Mouse (Mus musculus) neural tube, embryonic 11.5 days (tissue): ENCODE data around the gene BC030870. TPM values are rescaled to one million over a fixed set of nuclear protein-coding genes. Genes with fewer than 3 reads are reported as not detected.
A peak's percentile ranks its signal among the peaks of the same experiment; 100 is the strongest.

Source experiments
- ATAC-seq: fragments of 200-750 bp; cut with Nextera tagmentation; 2 replicates; pipeline ENCODE4 v1.8.0; 2017; ENCODE audit warnings: moderate number of reproducible peaks, mild to moderate bottlenecking, moderate TSS enrichment, moderate library complexity; ENCODE audit not compliant: insufficient read depth, low FRiP score, low TSS enrichment
- DNase-seq: peaks from one replicate; pipeline ENCODE4 v3.0.0-alpha.2; 2015; ENCODE audit warnings: low spot score
- H3K27ac ChIP-seq: fragments of 300-500 bp; sonication (generic); 2 replicates; pipeline ENCODE4 v1.5.1; 2014; ENCODE audit warnings: low read depth, mild to moderate bottlenecking, low read length
- H3K27me3 ChIP-seq: fragments of 300-500 bp; sonication (generic); 2 replicates; pipeline ENCODE4 v1.6.1; 2014; ENCODE audit warnings: mild to moderate bottlenecking, low read length, mixed read lengths; ENCODE audit not compliant: control insufficient read depth, insufficient read depth
- H3K36me3 ChIP-seq: fragments of 300-500 bp; sonication (generic); 2 replicates; pipeline ENCODE4 v1.6.1; 2014; ENCODE audit warnings: mild to moderate bottlenecking, low read length, moderate library complexity, mixed read lengths; ENCODE audit not compliant: control insufficient read depth, insufficient read depth
- H3K4me1 ChIP-seq: fragments of 300-500 bp; sonication (generic); 2 replicates; pipeline ENCODE4 v1.6.1; 2014; ENCODE audit warnings: low read length, mixed read lengths; ENCODE audit not compliant: control insufficient read depth, insufficient read depth
- H3K4me2 ChIP-seq: fragments of 300-500 bp; sonication (generic); 2 replicates; pipeline ENCODE4 v1.6.1; 2014; ENCODE audit warnings: low read depth, mild to moderate bottlenecking, moderate library complexity
- H3K4me3 ChIP-seq: fragments of 300-500 bp; sonication (generic); 2 replicates; pipeline ENCODE4 v1.5.1; 2014; ENCODE audit warnings: low read depth, low read length
- H3K9ac ChIP-seq: fragments of 300-500 bp; sonication (generic); 2 replicates; pipeline ENCODE4 v1.6.1; 2014; ENCODE audit warnings: mild to moderate bottlenecking, low read length
- H3K9me3 ChIP-seq: fragments of 300-500 bp; sonication (generic); 2 replicates; pipeline ENCODE4 v1.6.1; 2016; ENCODE audit warnings: low read length; ENCODE audit not compliant: control insufficient read depth
- WGBS: fragments of 180-500 bp; shearing (Covaris S2); extraction: QIAGEN DNeasy Blood & Tissue Kit; methylation state at CpG from one replicate; pipeline ENCODE4 v1.1.7; 2014; 5-methylcytosine and 5-hydroxymethylcytosine counted together
- microRNA-seq: library from miRNA; unstranded; fragments of <30 nt; microRNA quantifications from one replicate; pipeline ENCODE4, GENCODE M21; 2016
- polyA plus RNA-seq: library from polyadenylated mRNA; unstranded; fragments of >200 nt; fragmentation: Nextera tagmentation; extraction: Ambion mirVana; gene quantifications from 2 replicates; pipeline ENCODE4 v1.2.1, GENCODE M21; 2014

The BC030870 gene
- polyA plus RNA-seq, 1 experiment from 2014 or later: not detected

DNA sequence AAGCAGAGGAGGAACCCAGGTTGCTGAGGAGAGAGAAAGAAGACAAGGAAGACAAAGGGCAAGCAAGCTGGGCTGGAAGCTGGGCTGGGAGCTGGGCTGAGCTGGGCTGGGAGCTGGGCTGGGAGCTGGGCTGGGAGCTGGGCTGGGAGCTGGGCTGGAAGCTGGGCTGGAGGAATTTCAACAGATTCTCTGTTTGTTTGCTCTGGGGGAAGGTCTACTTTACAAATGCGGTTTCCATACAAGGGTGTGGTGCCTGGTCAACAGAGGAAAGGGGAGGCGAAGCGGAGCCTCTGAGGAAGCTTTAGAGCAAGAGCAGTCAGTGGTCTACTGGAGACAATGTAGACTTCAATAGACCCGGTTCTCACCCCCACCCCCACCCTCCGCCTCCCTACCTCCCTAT is 82.8 kb downstream of the BC030870 start:
- Histone ChIP-seq H3K9ac (no peak overlapping the region), H3K27ac (no peak overlapping the region), H3K27me3 (no peaks in the 10 kb centered on the region), H3K4me3 (no peak overlapping the region), H3K9me3 (no peaks in the 10 kb centered on the region), H3K36me3 (no peaks in the 10 kb centered on the region), H3K4me1 (no peaks in the 10 kb centered on the region), H3K4me2 (no peak overlapping the region)
- ATAC-seq: no peak
- DNase-seq: peak; percentile 18
- WGBS: 48% methylated on average over 5 of the region's 5 CpGs

GRCm38 (mm10) chr8:65037117-65037533 is 92.2 kb downstream of the BC030870 start, which contains the start of gene Apela:
Gene Apela, minus strand, starts transcription at chr8:65037336.
- Histone ChIP-seq H3K9me3 (no peaks in the 10 kb centered on the region), H3K27ac (no peak within 1 kb of the TSS), H3K9ac (no peak within 1 kb of the TSS), H3K27me3 (no peaks in the 10 kb centered on the region), H3K4me3 (peak within 1 kb of the TSS; percentile 2; the same call in 1 of the 2 replicates), H3K4me2 (peak within 1 kb of the TSS; percentile 46), H3K36me3 (no peaks in the 10 kb centered on the region), H3K4me1 (peaks cover 6% of the 10 kb centered on the region; the same call in 1 of the 2 replicates)
- ATAC-seq (peak; percentile 73), DNase-seq (peak; percentile 64)
- under 1% methylated on average over 8 of the region's 8 CpGs for WGBS

Small RNAs within 50 kb of the gene (microRNA-seq; reads per million reads assigned to microRNA genes)
- gene Gm24333: not detected

Other genes with a start within 250 kb of the BC030870 start
- 19.4 and 21.8 TPM in 2 replicates for gene Tmem192, start 182.4 kb downstream of the BC030870 start, polyA plus RNA-seq
- not detected in 2 replicates for gene Trim75, start 141.7 kb downstream of the BC030870 start, polyA plus RNA-seq
- gene Trim61, start 111.0 kb downstream of the BC030870 start, polyA plus RNA-seq: 0.15 TPM in 1 of 2 replicates, not detected in the other
- not detected in 2 replicates for gene Trim60, start 111.0 kb downstream of the BC030870 start, polyA plus RNA-seq
- gene Apela, start 92.2 kb downstream of the BC030870 start, polyA plus RNA-seq: 9.3 and 10.3 TPM in 2 replicates
- not detected in 2 replicates for gene Gm10663, start 54.5 kb downstream of the BC030870 start, polyA plus RNA-seq